Mouse (Mus musculus): ENCODE data around the gene Tmem117.

- TF ChIP-seq CTCF (IDR thresholded peaks at IDR 0.05; ENCODE audit: low read depth, low read length) (no peak), TAL1 (conservative IDR thresholded peaks at IDR 0.05; ENCODE audit: low read depth, low read length) (no peak), GATA1 (IDR thresholded peaks at IDR 0.05; ENCODE audit: borderline replicate concordance, low read length) (no peak)
Observed at GRCm38 (mm10) chr15:95049171-95049729, 420.2 kb downstream of the Tmem117 start.
